Mouse (Mus musculus) left cerebral cortex, adult 2 months (tissue): ENCODE measurements at regions not wholly inside any gene's neighbourhood (a gene's known extent, or its start where the extent isn't known, plus 50 kb on each side); places are given as distances from the start of the nearest gene placed in this dataset.

ENCODE experiments used
- DNase-seq, 2 experiments: peaks; one replicate each; pipeline ENCODE4 v3.0.0; 2021 to 2022; ENCODE audit warnings: low spot score in 2 of 2, mixed read lengths in 1 of 2; ENCODE audit errors: extremely low spot score in 1 of 2
- H3K27ac ChIP-seq: fragments of 200-600 bp; 2 replicates; pipeline ENCODE4 v1.8.1; 2022
- H3K4me3 ChIP-seq: fragments of 200-600 bp; 2 replicates; pipeline ENCODE4 v1.8.1; 2022
- CTCF ChIP-seq: fragments of 200-600 bp; IDR thresholded peaks from 2 replicates; pipeline ENCODE4 v1.8.1; 2022; ENCODE audit warnings: antibody characterized with exemption, mild to moderate bottlenecking, moderate library complexity
- intact Hi-C: fragments of 180-260 bp; cut with DNase I; formaldehyde crosslinking; loops from one replicate; pipeline ENCODE4 v1.15.1; 2025
- microRNA-seq, 2 experiments: library from miRNA; unstranded; fragments of <30 nt; microRNA quantifications; one replicate each; pipeline ENCODE4 v1.2.0; 2021

GRCm38 (mm10) chr9:8273253-8273652 lies 139.2 kb upstream of the Cep126 start:
- no peak for TF ChIP-seq CTCF
- no peak overlapping the region for H3K27ac ChIP-seq
- intact Hi-C loops, result no loop called here
- no peak for DNase-seq
- no peak overlapping the region for H3K4me3 ChIP-seq

DNA sequence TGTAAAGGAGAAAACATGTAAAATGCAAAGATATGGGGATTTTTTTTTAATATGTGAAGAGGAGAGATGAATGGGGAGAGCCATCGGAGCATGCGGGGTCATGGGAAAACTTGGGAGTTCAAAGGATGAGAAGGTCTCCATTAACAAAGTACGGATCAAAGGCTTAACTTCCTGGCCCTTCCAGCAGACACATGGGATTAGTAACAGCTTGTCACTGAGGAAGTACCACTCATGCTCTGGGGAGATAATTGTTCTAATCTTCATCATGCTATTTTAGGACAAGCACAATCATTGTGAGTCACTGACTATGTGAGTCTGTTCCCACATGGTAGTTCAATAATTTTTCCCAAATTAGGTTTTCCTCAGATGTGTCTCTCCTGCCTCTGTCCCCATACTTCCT lies 115.4 kb upstream of the Cep126 start:
- intact Hi-C loops, result no loop called here
- no peak for TF ChIP-seq CTCF
- no peak overlapping the region for H3K27ac ChIP-seq
- DNase-seq, result no peak
- no peak overlapping the region for H3K4me3 ChIP-seq

GRCm38 (mm10) chr9:8228078-8228477 lies 94.0 kb upstream of the Cep126 start:
- TF ChIP-seq CTCF, result no peak
- H3K4me3 ChIP-seq, result no peak overlapping the region
- no peak for DNase-seq
- intact Hi-C loops, result loop anchor here (10.0 kb wide), 1 partner anchor 1147 kb away; no protein-coding TSS in a partner anchor
- H3K27ac ChIP-seq, result no peak overlapping the region

- no peak for DNase-seq
- H3K4me3 ChIP-seq, result no peak overlapping the region
- TF ChIP-seq CTCF, result peak; percentile 68
- intact Hi-C loops, result loop anchor here (1.0 to 10.0 kb wide), 3 partner anchors 450 to 1148 kb away; no protein-coding TSS in a partner anchor
- H3K27ac ChIP-seq, result no peak overlapping the region
These were observed 92.3 kb upstream of the Cep126 start for GRCm38 (mm10) chr9:8226415-8226814.

- DNase-seq, result peak in 1 of 2 experiments; percentile 48
- peak; percentile 73 for TF ChIP-seq CTCF
- intact Hi-C loops, result loop anchor here (2.0 to 10.0 kb wide), 4 partner anchors 114 to 602 kb away; no protein-coding TSS in a partner anchor
- Histone ChIP-seq H3K4me3 (no peak overlapping the region), H3K27ac (no peak overlapping the region)
These were observed 74.8 kb upstream of the Cep126 start for GRCm38 (mm10) chr9:8208855-8209254.

DNA sequence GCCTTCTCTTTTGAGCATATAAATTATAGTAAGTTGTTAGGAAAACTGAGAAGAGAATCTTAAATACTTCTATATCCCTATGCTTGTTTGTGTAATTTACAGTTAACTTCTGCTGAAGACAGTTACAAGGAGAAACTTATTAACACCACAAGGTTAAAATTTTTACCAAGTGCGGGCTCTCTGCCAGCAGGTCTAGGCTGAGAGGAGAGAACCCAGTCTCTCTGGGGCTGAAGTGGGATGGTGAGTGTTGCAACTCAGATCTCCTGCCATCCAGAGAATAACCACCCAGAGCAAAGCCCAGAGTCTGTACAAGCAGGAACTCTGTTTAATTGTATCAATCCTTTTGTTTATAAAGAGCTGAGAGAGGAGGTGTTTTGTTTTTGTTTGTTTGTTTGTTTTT lies 51.3 kb upstream of the Cep126 start:
- DNase-seq, result no peak
- intact Hi-C loops, result no loop called here

More for the DNA sequence above, 51.3 kb upstream of the Cep126 start:
- no peak for TF ChIP-seq CTCF
- Histone ChIP-seq H3K27ac (no peak overlapping the region), H3K4me3 (no peak overlapping the region)

Small RNA genes lying in the stretch of these regions (microRNA-seq; reads per million reads assigned to microRNA genes)
- gene Mir1899, result 0 to 0.24 reads per million in 2 experiments
